Mouse (Mus musculus) lung, postnatal 0 days (tissue): ENCODE data around the gene Rbm19.

Source experiments
- CTCF ChIP-seq: IDR thresholded peaks from 2 replicates; pipeline ENCODE4 v1.5.1; 2016; ENCODE audit warnings: antibody characterized with exemption, mild to moderate bottlenecking
- EP300 ChIP-seq: IDR thresholded peaks from 2 replicates; pipeline ENCODE4 v1.6.1; 2016; ENCODE audit warnings: antibody characterized with exemption, mild to moderate bottlenecking, control low read depth

- TF ChIP-seq CTCF (no peak), EP300 (no peak)
These were observed 65.1 kb downstream of the Rbm19 start for GRCm38 (mm10) chr5:120181384-120181783.
